Mouse (Mus musculus) bone marrow, adult 2 months (tissue): ENCODE measurements at regions not wholly inside any gene's neighbourhood (a gene's known extent, or its start where the extent isn't known, plus 50 kb on each side); places are given as distances from the start of the nearest gene placed in this dataset.

Source experiments
- CTCF ChIP-seq: fragments of 200-500 bp; IDR thresholded peaks from 2 replicates; pipeline ENCODE4 v1.5.1; 2011; ENCODE audit warnings: low read length, control low read depth; ENCODE audit not compliant: control insufficient read depth, insufficient read depth
- POLR2A ChIP-seq: fragments of 200-500 bp; IDR thresholded peaks from 2 replicates; pipeline ENCODE4 v1.6.1; 2011; ENCODE audit warnings: low read depth, mild to moderate bottlenecking, control low read depth, low read length, borderline replicate concordance; ENCODE audit not compliant: control insufficient read depth

DNA sequence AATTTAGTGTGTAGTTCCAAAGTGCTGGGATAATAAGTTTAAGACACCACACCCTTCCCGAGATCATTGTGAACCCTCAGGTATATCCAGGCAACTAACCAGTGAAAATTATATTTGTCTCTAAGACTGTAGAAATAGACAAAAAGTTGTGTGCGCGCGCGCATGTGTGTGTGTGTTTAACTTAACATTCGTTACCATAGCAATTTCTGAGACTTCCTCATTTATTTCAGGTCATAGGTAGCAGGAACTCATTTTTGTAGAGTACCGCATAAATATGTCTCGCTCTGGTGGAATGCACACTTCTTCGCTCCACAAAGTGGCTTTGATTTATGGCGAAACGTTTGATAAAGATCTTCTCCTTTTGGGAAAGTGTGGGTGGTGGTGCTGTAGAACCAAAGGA is 164.2 kb upstream of the Nrip1 start:
- TF ChIP-seq CTCF (no peak), POLR2A (no peak)
